Mouse (Mus musculus) liver, embryonic 14.5 days (tissue): Measurements from ENCODE around the gene Celf5. TPM values are rescaled to one million over a fixed set of nuclear protein-coding genes. Genes with fewer than 3 reads are reported as not detected.

Experiments
- ATAC-seq: fragments of 200-750 bp; cut with Nextera tagmentation; 2 replicates; pipeline ENCODE4 v1.8.0; 2017; ENCODE audit warnings: moderate number of reproducible peaks, mild to moderate bottlenecking, moderate library complexity; ENCODE audit not compliant: insufficient read depth
- DNase-seq, 3 experiments: peaks; one replicate each; pipeline ENCODE4 v3.0.0-alpha.2; 2012 to 2013; ENCODE audit warnings: low read depth in 3 of 3, low spot score in 3 of 3
- H3K27ac ChIP-seq: fragments of 300-500 bp; sonication (generic); 2 replicates; pipeline ENCODE4 v1.5.1; 2014; ENCODE audit warnings: moderate library complexity, mild to moderate bottlenecking, control low read depth, inconsistent platforms
- H3K27me3 ChIP-seq: fragments of 300-500 bp; sonication (generic); 2 replicates; pipeline ENCODE4 v1.6.1; 2014; ENCODE audit warnings: mild to moderate bottlenecking, low read length, moderate library complexity; ENCODE audit not compliant: control insufficient read depth, insufficient read depth
- H3K36me3 ChIP-seq: fragments of 300-500 bp; sonication (generic); replicated peaks from 2 replicates; pipeline ENCODE4 v1.6.1; 2014; ENCODE audit warnings: low read depth; ENCODE audit not compliant: control insufficient read depth, insufficient read depth
- H3K4me1 ChIP-seq, 2 experiments: fragments of 200-500 bp in 1 of 2; fragments of 300-500 bp in 1 of 2; sonication (generic) in 1 of 2; replicated peaks; 2 replicates each; pipeline ENCODE4 v1.6.1; 2012 to 2014; ENCODE audit warnings: antibody characterized with exemption in 1 of 2, inconsistent platforms in 1 of 2, low read length in 1 of 2; ENCODE audit not compliant: control insufficient read depth in 2 of 2, insufficient read depth in 2 of 2
- H3K4me2 ChIP-seq: fragments of 300-500 bp; sonication (generic); 2 replicates; pipeline ENCODE4 v1.6.1; 2014; ENCODE audit warnings: low read depth, mild to moderate bottlenecking, control low read depth, moderate library complexity
- H3K4me3 ChIP-seq, 2 experiments: fragments of 200-500 bp in 1 of 2; fragments of 300-500 bp in 1 of 2; sonication (generic) in 1 of 2; 2 replicates each; pipeline ENCODE4 v1.5.1; 2012 to 2014; ENCODE audit warnings: low read depth in 2 of 2, low read length in 2 of 2, mild to moderate bottlenecking in 2 of 2, control low read depth in 1 of 2, inconsistent platforms in 1 of 2, moderate library complexity in 1 of 2; ENCODE audit not compliant: insufficient read depth in 1 of 2
- H3K9ac ChIP-seq: fragments of 300-500 bp; sonication (generic); replicated peaks from 2 replicates; pipeline ENCODE4 v1.6.1; 2014; ENCODE audit warnings: mild to moderate bottlenecking, control low read depth, moderate library complexity
- H3K9me3 ChIP-seq: fragments of 300-500 bp; sonication (generic); 2 replicates; pipeline ENCODE4 v1.6.1; 2016; ENCODE audit warnings: low read length, mixed read lengths; ENCODE audit not compliant: control insufficient read depth
- CTCF ChIP-seq: IDR thresholded peaks from 2 replicates; pipeline ENCODE4 v1.5.1; 2016; ENCODE audit warnings: antibody characterized with exemption, low read depth, control low read depth
- EP300 ChIP-seq: IDR thresholded peaks from 2 replicates; pipeline ENCODE4 v1.6.1; 2016; ENCODE audit warnings: antibody characterized with exemption, low read depth
- WGBS: fragments of 180-500 bp; shearing (Covaris S2); extraction: QIAGEN DNeasy Blood & Tissue Kit; methylation state at CpG from one replicate; pipeline ENCODE4 v1.1.7; 2014; ENCODE audit not compliant: insufficient replicate concordance; 5-methylcytosine and 5-hydroxymethylcytosine counted together
- polyA plus RNA-seq, 2 experiments: library from polyadenylated mRNA; depleted of rRNA in 1 of 2; stranded (reverse) in 1 of 2; unstranded in 1 of 2; fragments of >200 nt; fragmentation: Nextera tagmentation in 1 of 2; extraction: Ambion mirVana in 1 of 2; gene quantifications; 2 replicates each; pipeline versions ENCODE4 v1.2.1 to v1.2.3; 2012 to 2014

The Celf5 gene
- polyA plus RNA-seq, 2 experiments: 0.02 TPM; not detected in 1

DNA sequence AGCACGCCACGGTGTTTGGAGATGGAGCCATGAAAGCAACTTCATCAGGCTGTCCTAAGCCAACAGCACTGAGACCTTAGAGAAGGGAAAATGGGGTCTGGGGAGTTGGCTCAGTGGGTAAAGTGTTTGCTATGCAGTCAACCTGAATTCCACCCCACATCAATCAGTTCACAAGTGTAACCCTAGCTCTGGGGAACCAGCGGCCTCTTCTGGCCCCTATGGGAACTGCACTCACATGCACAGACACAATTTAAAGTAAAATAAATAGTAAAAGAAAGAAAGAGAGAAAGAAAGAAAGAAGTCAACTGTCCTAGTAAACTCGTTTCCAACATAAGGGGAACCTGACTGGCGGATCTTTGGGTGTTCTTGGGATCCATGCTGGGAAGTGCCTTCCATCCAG, 31.3 kb upstream of the Celf5 start:
- Histone ChIP-seq H3K27ac (no peak overlapping the region), H3K4me3 (no peak overlapping the region), H3K27me3 (no peaks in the 10 kb centered on the region), H3K9ac (no peak overlapping the region), H3K4me1 (peaks cover 7 to 17% of the 10 kb centered on the region in 2 experiments), H3K36me3 (no peaks in the 10 kb centered on the region; the same call in 1 of the 2 replicates), H3K9me3 (no peaks in the 10 kb centered on the region), H3K4me2 (no peak overlapping the region)
- no peak for DNase-seq
- WGBS: 80% methylated on average over 5 of the region's 5 CpGs
- peak; percentile 51 for TF ChIP-seq CTCF
- TF ChIP-seq EP300: no peak
- ATAC-seq: no peak

DNA sequence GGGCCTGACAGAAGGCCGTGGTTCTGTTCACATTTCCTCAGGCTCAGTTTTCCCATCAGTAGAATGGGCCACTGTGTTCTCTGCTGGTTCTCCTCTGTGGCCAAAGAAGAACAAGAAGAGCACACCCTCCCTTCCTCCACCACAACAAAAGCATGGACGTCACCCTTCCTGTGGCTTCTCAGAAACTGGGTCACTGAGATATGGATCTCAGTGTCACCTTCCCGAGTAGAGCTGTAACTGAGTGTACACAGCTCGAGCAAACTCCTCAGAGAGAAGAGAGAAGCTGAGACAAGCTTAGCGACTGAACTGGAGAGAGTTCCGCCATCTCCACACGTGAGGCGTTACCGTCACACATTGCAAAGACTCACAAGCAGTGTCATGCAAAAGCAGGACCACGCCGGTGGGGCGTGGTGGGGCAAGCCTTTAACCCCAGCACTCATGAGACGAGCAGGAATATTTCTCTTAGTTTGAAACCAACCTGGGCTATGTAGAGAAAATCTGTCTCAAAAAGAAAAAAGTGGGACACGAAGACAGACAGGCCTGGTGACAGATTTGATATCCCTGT, 27.8 kb upstream of the Celf5 start:
- H3K4me1 ChIP-seq: no peaks in the 10 kb centered on the region
- ATAC-seq (no peak), DNase-seq (no peak)
- no peaks in the 10 kb centered on the region for H3K27me3 ChIP-seq
- H3K9ac ChIP-seq: no peak overlapping the region
- H3K4me2 ChIP-seq: no peak overlapping the region
- WGBS: 60% methylated on average over 14 of the region's 14 CpGs
- no peak for TF ChIP-seq CTCF
- no peak for TF ChIP-seq EP300
- H3K9me3 ChIP-seq: no peaks in the 10 kb centered on the region
- no peak overlapping the region for H3K27ac ChIP-seq
- no peak overlapping the region for H3K4me3 ChIP-seq
- no peaks in the 10 kb centered on the region; the same call in 1 of the 2 replicates for H3K36me3 ChIP-seq

DNA sequence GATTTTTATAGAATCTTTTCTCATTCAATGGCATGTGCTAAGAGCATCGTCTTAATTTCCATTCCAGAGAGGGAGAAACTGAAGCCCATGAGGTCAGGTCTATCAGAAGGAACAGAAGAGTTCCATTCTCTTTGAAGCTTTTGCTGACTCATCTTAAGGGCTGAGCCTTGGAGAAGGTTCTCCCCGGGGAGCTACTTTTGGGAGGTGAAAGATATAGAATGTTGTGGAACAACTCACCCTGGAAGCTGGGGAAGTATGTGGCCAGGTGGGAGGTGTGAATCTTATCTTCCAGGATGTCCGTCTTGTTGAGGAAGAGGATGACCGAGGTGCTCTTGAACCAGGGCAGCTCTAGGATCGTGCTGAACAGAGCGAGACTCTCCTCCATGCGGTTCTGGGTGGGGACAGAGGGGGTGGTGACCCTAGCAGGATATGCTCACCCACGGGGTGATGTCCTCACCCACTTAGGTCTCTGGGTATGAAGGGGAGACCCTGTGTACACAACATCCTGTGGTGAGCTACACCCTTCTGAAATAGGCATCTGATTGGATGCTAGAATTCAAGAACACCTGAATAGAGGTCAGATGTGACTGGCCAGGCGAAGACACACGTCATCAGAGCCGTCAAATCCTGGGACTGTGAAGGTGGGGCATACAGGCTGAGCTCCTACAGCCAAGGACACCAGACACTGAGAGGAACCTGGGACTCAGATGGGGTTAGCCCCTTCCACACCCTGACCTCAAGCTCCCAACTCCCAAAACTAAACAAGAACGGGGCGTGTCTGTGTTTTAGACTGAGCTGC, 25.4 kb upstream of the Celf5 start:
- TF ChIP-seq EP300 (no peak), CTCF (no peak)
- 58% methylated on average over 13 of the region's 13 CpGs for WGBS

DNA sequence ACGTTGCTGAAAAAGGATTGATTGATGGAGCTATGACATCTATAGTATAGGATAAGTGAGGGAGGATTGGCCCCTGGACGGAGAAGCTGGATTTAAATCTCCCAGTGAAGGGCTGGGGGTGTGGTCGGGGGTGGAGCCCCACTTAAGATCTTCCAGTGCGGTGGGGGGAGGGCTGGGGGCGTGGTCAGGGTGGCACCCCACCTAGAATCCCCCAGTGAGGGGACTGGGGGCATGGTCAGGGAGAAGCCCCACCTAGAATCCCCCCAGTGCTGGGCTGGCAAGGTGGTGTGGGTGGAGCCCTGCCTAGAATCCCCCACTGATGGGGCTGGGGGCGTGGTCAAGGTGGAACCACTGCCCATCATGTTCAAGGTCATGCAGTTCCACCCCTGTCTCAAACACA, 24.6 kb upstream of the Celf5 start:
- no peaks in the 10 kb centered on the region for H3K9me3 ChIP-seq
- TF ChIP-seq CTCF: no peak
- no peak for TF ChIP-seq EP300
- H3K9ac ChIP-seq: no peak overlapping the region
- no peak for DNase-seq
- no peaks in the 10 kb centered on the region for H3K4me1 ChIP-seq
- H3K4me3 ChIP-seq: no peak overlapping the region
- 41% methylated on average over 6 of the region's 6 CpGs for WGBS
- H3K36me3 ChIP-seq: no peaks in the 10 kb centered on the region
- H3K4me2 ChIP-seq: no peak overlapping the region
- no peak overlapping the region for H3K27ac ChIP-seq
- no peak for ATAC-seq
- H3K27me3 ChIP-seq: no peaks in the 10 kb centered on the region

More for the DNA sequence above, 25.4 kb upstream of the Celf5 start:
- Histone ChIP-seq H3K4me2 (no peak overlapping the region), H3K27ac (no peak overlapping the region), H3K4me1 (no peaks in the 10 kb centered on the region), H3K36me3 (no peaks in the 10 kb centered on the region), H3K27me3 (no peaks in the 10 kb centered on the region), H3K4me3 (no peak overlapping the region), H3K9me3 (no peaks in the 10 kb centered on the region), H3K9ac (no peak overlapping the region)
- no peak for DNase-seq
- no peak for ATAC-seq

DNA sequence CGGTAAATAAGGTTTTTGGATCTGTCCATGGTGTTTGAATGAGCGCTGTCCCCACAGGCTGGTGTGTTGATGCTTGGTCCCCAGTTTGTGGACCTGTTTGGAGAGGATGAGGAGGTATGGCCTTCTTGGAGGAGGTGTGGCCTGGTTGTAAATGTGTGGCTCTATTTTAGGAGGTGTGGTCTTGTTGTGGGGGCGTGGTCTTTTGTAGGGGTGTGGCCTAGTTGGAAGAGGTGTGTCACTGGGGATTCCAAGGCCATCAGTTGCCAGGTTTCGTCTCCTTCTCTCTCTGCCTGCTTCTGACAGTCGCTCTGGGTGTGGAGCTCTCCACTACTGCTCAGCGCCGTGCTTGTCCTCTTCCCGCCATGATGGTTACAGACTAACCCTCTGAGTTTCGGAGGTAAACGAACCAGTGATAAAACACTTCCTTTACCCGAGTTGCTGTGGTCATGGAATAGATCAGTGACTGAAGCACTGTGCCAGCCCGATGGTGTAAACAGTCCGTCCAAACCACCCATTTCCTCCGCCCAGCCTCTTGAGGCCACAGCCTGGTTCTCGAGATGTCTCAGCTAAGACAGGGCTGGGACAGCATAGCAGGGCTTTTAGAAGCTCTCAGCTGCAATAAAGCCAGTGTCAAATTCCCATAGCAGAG, 22.6 kb upstream of the Celf5 start:
- TF ChIP-seq EP300: no peak
- WGBS: 69% methylated on average over 15 of the region's 15 CpGs
- Histone ChIP-seq H3K4me3 (no peak overlapping the region), H3K4me2 (no peak overlapping the region), H3K36me3 (no peaks in the 10 kb centered on the region), H3K4me1 (no peaks in the 10 kb centered on the region), H3K27ac (no peak overlapping the region), H3K9ac (no peak overlapping the region), H3K9me3 (no peaks in the 10 kb centered on the region), H3K27me3 (no peaks in the 10 kb centered on the region)
- DNase-seq: no peak
- no peak for ATAC-seq
